Mouse (Mus musculus) monocyte, adult 2 months (primary cell): ENCODE measurements around the gene Ppp2r5a.
A peak's percentile ranks its signal among the peaks of the same experiment; 100 is the strongest.

Experiments
- DNase-seq, 2 experiments: peaks; one replicate each; pipeline ENCODE4 v3.0.0; 2022; ENCODE audit warnings: low spot score in 2 of 2, low read depth in 1 of 2

Gene Ppp2r5a

GRCm38 (mm10) chr1:191419421-191419820, 16.3 kb upstream of the Ppp2r5a start:
- DNase-seq, result no peak

GRCm38 (mm10) chr1:191418936-191419335, 15.9 kb upstream of the Ppp2r5a start:
- no peak for DNase-seq

- no peak for DNase-seq
Measured at GRCm38 (mm10) chr1:191417111-191417510, 14.0 kb upstream of the Ppp2r5a start.

GRCm38 (mm10) chr1:191416611-191417010, 13.5 kb upstream of the Ppp2r5a start:
- DNase-seq, result no peak

- DNase-seq, result no peak
Measured at GRCm38 (mm10) chr1:191414432-191414831, 11.4 kb upstream of the Ppp2r5a start.

- DNase-seq, result no peak
Measured at GRCm38 (mm10) chr1:191413691-191414415, 10.8 kb upstream of the Ppp2r5a start.

- DNase-seq, result no peak
Measured at GRCm38 (mm10) chr1:191410294-191411036, 7.4 kb upstream of the Ppp2r5a start.

- DNase-seq, result no peak
Measured at GRCm38 (mm10) chr1:191407246-191407645, 4.2 kb upstream of the Ppp2r5a start.

GRCm38 (mm10) chr1:191406516-191406915, 3.4 kb upstream of the Ppp2r5a start:
- DNase-seq, result no peak

- no peak for DNase-seq
Measured at GRCm38 (mm10) chr1:191404721-191405329, 1.8 kb upstream of the Ppp2r5a start.

- no peak for DNase-seq
Measured at GRCm38 (mm10) chr1:191404301-191404700, 1.2 kb upstream of the Ppp2r5a start.

- no peak for DNase-seq
Measured at GRCm38 (mm10) chr1:191402506-191402905, 566 bp downstream of the Ppp2r5a start.

- DNase-seq, result peak; percentile 97
Measured at GRCm38 (mm10) chr1:191396897-191397849, 5.9 kb downstream of the Ppp2r5a start.

- DNase-seq, result no peak
Measured at GRCm38 (mm10) chr1:191396446-191396845, 6.6 kb downstream of the Ppp2r5a start.

GRCm38 (mm10) chr1:191395871-191396433, 7.1 kb downstream of the Ppp2r5a start:
- peak in 1 of 2 experiments; percentile 38 for DNase-seq

- DNase-seq, result no peak
Measured at GRCm38 (mm10) chr1:191395200-191395599, 7.9 kb downstream of the Ppp2r5a start.

- DNase-seq, result no peak
Measured at GRCm38 (mm10) chr1:191394126-191394525, 8.9 kb downstream of the Ppp2r5a start.

- no peak for DNase-seq
Measured at GRCm38 (mm10) chr1:191393536-191393935, 9.5 kb downstream of the Ppp2r5a start.

GRCm38 (mm10) chr1:191391311-191391710, 11.8 kb downstream of the Ppp2r5a start:
- DNase-seq, result peak; percentile 9 to 28

- DNase-seq, result no peak
Measured at GRCm38 (mm10) chr1:191384786-191385430, 18.2 kb downstream of the Ppp2r5a start.
